Mouse (Mus musculus): ENCODE data around the gene Bglap2. TPM values are rescaled to one million over a fixed set of nuclear protein-coding genes. Genes with fewer than 3 reads are reported as not detected.
A peak's percentile ranks its signal among the peaks of the same experiment; 100 is the strongest.
"Not testable (repeated sequence)": the region's sequence is repeated elsewhere in the genome, so short reads cannot be mapped to it uniquely, and the experiment has no call there.

The Bglap2 gene
- polyA plus RNA-seq (2015; fragmentation: Nextera tagmentation; extraction: Ambion mirVana): not detected in 2 replicates

DNA sequence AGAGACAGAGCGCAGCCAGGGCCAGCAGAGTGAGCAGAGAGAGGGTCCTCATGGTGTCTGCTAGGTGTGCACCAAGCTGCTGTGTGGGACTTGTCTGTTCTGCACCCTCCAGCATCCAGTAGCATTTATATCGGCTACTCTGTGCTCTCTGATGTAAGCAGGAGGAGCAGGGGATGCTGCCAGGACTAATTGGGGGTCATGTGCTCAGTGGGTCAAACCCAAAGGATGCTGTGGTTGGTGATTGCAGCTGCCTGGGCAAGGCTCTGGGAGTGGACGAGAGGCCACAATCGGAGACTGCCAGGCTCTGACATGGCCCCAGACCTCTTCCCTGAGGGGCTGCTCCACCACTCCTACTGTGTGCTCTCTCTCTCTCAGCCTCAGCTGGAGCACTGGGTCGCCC is at the start of gene Bglap2:
Gene Bglap2 (minus strand): TSS at position 101 of the 400 bp plus-strand sequence.
- not testable (repeated sequence) for H3K4me3 ChIP-seq; H3K36me3 ChIP-seq; H3K4me2 ChIP-seq; H3K4me1 ChIP-seq (replicated peaks); H3K9me3 ChIP-seq; H3K27ac ChIP-seq (replicated peaks); H3K27me3 ChIP-seq; ATAC-seq (ENCODE audit: low FRiP score, low read depth); H3K9ac ChIP-seq
- 74% methylated on average over 5 of the region's 5 CpGs for WGBS

DNA sequence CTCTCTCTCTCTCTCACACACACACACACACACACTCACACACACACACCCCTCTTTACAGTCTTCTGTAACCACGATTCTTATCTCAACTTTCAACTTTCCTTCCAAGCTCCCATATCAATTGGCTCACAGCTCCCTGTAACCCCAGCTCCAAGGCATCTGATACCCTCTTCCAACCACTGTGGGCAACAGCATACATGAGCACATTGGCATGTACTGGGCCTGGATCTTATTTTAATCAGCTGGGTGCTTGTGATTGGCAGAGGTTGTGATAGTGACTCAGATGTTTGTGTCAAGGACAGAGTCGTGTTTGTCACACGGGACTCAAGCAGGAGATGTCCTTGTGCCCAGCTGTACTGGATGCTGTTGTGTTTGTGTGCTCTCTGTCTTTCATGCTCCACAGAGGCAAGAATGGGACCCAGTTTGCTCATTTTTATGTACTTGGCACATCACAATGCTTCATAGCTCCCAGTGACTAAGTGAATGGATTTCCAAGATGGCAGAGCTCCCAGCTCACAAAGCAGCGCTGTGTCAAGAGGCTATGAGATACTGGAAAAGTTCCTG is 48.9 kb upstream of the Bglap2 start:
- no peak overlapping the region for H3K9ac ChIP-seq
- H3K27me3 ChIP-seq: no peaks in the 10 kb centered on the region
- H3K4me2 ChIP-seq: no peak overlapping the region
- no peaks in the 10 kb centered on the region for H3K9me3 ChIP-seq
- 93% methylated on average over 4 of the region's 4 CpGs for WGBS
- no peak overlapping the region for H3K4me3 ChIP-seq
- H3K36me3 ChIP-seq: no peaks in the 10 kb centered on the region
- no peak overlapping the region for H3K27ac ChIP-seq (replicated peaks)
- peaks cover 20% of the 10 kb centered on the region for H3K4me1 ChIP-seq (replicated peaks)
- ATAC-seq (ENCODE audit: low FRiP score, low read depth): no peak

DNA sequence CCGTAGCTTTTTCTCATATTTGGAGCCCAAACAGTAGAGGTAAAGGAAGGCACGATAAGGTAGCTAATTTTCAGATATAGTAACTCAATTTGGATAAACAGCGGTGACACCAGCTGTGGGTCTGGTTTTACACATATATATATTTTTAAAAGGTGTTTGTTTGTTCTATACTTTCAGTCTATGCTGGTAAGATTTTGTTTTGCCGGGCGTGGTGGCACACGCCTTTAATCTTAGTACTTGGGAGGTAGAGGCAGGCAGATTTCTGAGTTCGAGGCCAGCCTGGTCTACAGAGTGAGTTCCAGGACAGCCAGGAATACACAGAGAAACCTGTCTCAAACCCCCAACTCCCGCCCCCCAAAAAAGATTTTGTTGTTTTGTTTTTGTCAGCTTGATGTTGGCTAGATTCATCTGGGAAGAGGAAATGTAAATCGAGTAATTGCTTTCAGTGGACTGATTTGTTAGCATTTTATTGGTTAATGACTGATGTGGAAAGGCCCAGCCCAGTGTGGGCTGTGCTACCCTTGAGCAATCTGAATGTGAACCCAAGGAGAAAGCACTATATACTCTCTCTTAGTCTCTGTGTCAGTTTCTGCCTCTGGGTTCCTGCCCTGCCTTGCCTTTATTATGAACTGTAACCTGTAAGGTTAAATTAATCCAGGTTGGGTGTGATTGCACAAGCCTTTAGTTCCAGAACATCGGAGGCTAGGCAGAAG is 47.4 kb upstream of the Bglap2 start:
- peaks cover 2% of the 10 kb centered on the region; the same call in 1 of the 2 replicates for H3K36me3 ChIP-seq
- H3K9ac ChIP-seq: no peak overlapping the region
- H3K4me3 ChIP-seq: peak overlapping the region; percentile 84
- ATAC-seq (ENCODE audit: low FRiP score, low read depth): no peak
- H3K4me2 ChIP-seq: peak overlapping the region; percentile 88; the same call in 1 of the 2 replicates
- no peaks in the 10 kb centered on the region for H3K27me3 ChIP-seq
- peak overlapping the region; percentile 14; the same call in 1 of the 2 replicates for H3K27ac ChIP-seq (replicated peaks)
- 87% methylated on average over 10 of the region's 10 CpGs for WGBS
- no peaks in the 10 kb centered on the region for H3K9me3 ChIP-seq
- peaks cover 32% of the 10 kb centered on the region for H3K4me1 ChIP-seq (replicated peaks)

DNA sequence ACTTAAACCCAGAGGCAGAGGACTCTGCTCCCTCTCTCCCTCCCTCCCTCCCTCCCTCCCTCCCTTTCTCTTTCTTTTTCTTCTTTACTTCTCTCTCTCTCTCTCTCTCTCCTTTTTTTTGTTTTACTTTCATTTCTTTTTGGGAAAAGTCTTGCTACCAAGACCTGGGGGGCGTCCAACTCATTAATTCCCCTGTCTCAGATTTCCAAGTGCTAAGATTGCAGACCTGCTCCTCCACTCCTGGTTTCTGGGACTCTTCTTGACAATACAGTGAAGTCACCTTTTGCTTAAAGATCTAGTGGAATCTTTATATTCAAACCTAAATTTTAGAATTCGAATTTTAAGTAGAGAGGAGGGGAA is 46.8 kb upstream of the Bglap2 start:
- Histone ChIP-seq H3K27me3 (no peaks in the 10 kb centered on the region), H3K4me1 (replicated peaks) (peaks cover 32% of the 10 kb centered on the region), H3K4me2 (peak overlapping the region; percentile 88), H3K36me3 (peaks cover 8% of the 10 kb centered on the region), H3K9ac (no peak overlapping the region), H3K9me3 (no peaks in the 10 kb centered on the region), H3K27ac (replicated peaks) (peak overlapping the region; percentile 14; the same call in 1 of the 2 replicates), H3K4me3 (peak overlapping the region; percentile 84)
- ATAC-seq (ENCODE audit: low FRiP score, low read depth): no peak
- whole genome bisulfite sequencing: 8% methylated on average over 2 of the region's 2 CpGs

DNA sequence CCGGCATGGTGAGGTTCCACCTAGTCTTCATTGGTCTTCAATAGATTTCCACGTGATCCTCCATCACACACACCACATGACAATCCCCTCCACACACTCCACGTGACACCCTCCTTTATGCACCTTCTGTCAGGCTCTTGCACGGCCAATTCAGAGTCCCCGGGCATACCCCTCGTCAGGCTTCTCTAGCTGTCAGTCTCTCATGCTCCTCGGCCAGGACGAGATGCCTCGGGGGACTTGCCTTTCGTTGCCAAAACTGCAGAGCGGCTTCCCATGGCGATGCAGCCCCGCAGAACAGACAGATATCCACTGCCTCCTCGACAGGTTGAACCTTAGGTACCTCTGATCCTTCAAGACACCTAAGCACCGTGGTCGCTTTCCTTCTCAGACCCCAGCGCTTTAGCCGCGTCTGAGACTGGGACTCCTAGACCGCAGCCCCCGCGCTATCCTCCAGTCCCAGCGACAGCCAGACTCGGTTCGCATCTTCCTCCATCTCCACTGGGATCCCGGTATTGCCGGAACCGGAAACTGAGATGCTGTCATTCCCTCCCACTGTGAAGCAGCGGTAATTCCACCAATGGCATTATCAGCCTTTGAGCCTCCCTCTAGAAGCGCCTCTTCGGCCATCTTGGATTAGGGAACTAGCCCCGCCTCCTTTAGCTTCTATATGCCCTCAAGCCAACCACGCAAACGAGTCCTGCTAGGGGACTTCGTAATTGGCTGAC is 46.3 kb upstream of the Bglap2 start, which contains the start of gene Slc25a44:
Gene Slc25a44 (minus strand): TSS at position 535 of the 725 bp plus-strand sequence.
- H3K4me2 ChIP-seq: peak within 1 kb of the TSS; percentile 88
- H3K27ac ChIP-seq (replicated peaks): peak within 1 kb of the TSS; percentile 84
- no peaks in the 10 kb centered on the region for H3K27me3 ChIP-seq
- H3K36me3 ChIP-seq: peaks cover 13% of the 10 kb centered on the region
- WGBS: under 1% methylated on average over 35 of the region's 35 CpGs
- no peaks in the 10 kb centered on the region for H3K9me3 ChIP-seq
- peak within 1 kb of the TSS; percentile 84 for H3K4me3 ChIP-seq
- H3K4me1 ChIP-seq (replicated peaks): peaks cover 32% of the 10 kb centered on the region
- peak within 1 kb of the TSS; percentile 79 for H3K9ac ChIP-seq
- peak; percentile 96 for ATAC-seq (ENCODE audit: low FRiP score, low read depth)

DNA sequence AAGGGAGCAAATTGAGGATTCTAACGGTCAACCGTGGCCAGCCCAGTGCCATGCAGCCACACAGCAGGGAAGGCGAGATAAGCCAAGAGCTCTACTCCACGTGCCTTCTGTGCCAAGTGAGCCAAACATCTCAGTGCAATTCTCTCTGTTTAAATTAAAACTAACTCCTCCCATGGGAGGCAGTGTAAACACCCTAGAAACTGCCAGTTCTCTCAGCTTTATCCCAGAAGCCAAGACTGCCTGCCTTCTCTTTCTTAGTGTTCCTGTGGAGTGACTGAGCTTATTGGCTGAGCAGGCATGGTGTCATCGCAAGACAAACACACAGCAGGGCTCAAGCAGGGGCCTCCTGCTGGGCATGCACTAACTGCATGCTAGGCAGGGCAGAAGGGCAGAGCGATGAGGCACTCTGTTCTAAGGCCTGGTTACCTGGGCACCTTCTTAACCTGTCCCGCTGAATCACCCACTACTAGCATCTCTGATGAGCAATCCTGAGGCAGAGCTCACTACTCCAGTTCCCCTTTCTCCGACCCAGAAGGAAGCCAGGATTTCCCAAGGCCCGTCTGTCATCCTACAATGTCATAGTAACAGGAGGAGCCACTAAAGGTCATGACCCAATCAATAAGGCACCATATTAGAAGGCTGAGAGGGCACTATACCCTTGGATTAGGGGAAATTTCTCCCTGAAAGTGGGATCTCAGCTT is 43.7 kb upstream of the Bglap2 start:
- Histone ChIP-seq H3K27ac (replicated peaks) (peak overlapping the region; percentile 25; the same call in 1 of the 2 replicates), H3K36me3 (peaks cover 30% of the 10 kb centered on the region), H3K9me3 (no peaks in the 10 kb centered on the region), H3K4me3 (no peak overlapping the region), H3K4me1 (replicated peaks) (peaks cover 43% of the 10 kb centered on the region), H3K4me2 (peak overlapping the region; percentile 27), H3K27me3 (no peaks in the 10 kb centered on the region), H3K9ac (no peak overlapping the region)
- 25% methylated on average over 9 of the region's 9 CpGs for WGBS
- no peak; the same call in 1 of the 2 replicates for ATAC-seq (ENCODE audit: low FRiP score, low read depth)

DNA sequence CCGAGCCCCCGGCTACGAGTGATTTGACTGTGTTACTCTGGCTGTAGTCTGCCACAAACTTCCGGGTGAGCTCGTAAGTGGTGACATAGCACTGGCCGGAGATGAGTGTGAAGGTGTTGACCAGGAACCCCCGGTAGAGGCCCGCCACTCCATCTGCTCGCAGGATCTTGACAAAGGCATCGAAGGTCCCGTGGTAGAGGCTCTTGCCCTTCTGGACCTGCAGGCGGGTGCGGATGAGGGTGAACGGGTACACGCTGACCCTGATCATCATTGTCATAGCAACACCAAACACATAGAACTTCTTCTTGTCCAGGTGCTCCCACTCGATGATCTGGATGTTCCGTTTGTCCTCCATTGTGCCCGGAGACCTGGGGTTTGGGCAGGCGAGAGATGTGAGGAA is 42.3 kb upstream of the Bglap2 start:
- no peaks in the 10 kb centered on the region for H3K9me3 ChIP-seq
- H3K27ac ChIP-seq (replicated peaks): no peak overlapping the region
- H3K4me1 ChIP-seq (replicated peaks): peaks cover 43% of the 10 kb centered on the region
- 96% methylated on average over 19 of the region's 19 CpGs for WGBS
- no peak for ATAC-seq (ENCODE audit: low FRiP score, low read depth)
- H3K4me3 ChIP-seq: no peak overlapping the region
- H3K9ac ChIP-seq: no peak overlapping the region
- peaks cover 37% of the 10 kb centered on the region for H3K36me3 ChIP-seq
- H3K4me2 ChIP-seq: no peak overlapping the region
- H3K27me3 ChIP-seq: no peaks in the 10 kb centered on the region

DNA sequence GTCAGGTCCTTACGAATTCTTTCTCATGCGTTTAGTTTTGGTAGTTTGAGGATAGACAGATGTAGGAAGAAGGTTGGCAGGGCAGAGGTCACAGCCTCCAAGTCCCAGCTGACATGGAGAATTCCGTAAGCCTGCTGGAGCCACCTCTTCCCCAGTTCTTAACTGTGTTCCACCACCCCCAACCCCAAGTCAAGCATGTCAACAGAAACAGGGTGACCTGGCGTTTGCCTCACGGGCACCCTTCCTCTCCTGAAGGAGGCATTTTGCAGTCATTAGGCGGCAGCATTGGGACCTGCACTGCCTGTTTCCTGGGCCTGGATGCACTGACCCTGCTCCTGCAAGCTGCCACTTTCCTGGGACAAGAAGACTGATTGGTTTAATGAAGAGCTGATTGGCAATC is 39.5 kb upstream of the Bglap2 start:
- Histone ChIP-seq H3K4me3 (no peak overlapping the region), H3K9me3 (no peaks in the 10 kb centered on the region), H3K4me1 (replicated peaks) (peaks cover 29% of the 10 kb centered on the region), H3K27ac (replicated peaks) (no peak overlapping the region), H3K9ac (no peak overlapping the region), H3K27me3 (no peaks in the 10 kb centered on the region), H3K36me3 (peaks cover 53% of the 10 kb centered on the region), H3K4me2 (no peak overlapping the region)
- no peak for ATAC-seq (ENCODE audit: low FRiP score, low read depth)
- WGBS: 86% methylated on average over 6 of the region's 6 CpGs

DNA sequence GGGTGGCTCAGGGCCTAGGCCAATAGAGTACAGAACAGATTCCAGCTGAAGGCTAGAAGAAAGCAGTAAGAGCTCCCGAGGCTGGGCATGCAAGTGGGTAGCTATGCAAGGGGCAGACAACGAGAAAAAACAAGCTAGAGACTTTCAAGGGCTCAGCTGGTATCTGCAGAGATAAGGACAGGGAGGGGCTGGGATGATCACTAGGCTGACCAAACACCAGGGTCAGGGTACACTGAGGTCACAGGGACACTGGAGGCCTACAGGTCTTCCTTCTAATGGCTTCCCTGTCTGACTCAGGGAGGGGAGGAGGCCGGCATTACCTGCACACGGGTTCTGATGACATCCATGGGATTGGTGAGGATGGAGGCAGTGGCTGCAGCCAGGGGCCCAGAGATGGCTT is 37.2 kb upstream of the Bglap2 start:
- 89% methylated on average over 4 of the region's 4 CpGs for WGBS
- Histone ChIP-seq H3K4me1 (replicated peaks) (peaks cover 14% of the 10 kb centered on the region), H3K9me3 (no peaks in the 10 kb centered on the region), H3K27ac (replicated peaks) (no peak overlapping the region), H3K4me3 (no peak overlapping the region), H3K9ac (no peak overlapping the region), H3K27me3 (no peaks in the 10 kb centered on the region), H3K4me2 (no peak overlapping the region), H3K36me3 (peaks cover 64% of the 10 kb centered on the region)
- no peak for ATAC-seq (ENCODE audit: low FRiP score, low read depth)

DNA sequence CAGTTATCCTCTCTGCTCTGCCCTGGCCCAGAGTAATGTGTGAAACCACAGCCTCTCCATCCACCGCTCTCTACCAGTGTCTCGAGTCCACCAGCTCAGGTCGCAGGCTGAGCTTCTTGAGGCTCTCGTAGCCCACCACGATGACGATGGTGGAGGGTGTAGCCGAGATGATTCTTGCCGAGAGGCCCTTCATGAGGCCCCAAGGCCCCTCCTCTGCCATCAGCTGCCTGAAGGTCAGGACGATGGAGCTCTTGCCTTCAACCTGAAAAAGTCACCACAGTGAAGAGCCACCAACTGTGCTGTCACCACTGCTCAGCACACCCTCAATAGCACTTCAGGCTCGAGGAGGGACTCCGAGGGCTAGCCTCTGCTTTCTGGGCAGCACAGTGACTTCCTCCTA is 34.1 kb upstream of the Bglap2 start:
- peaks cover 41% of the 10 kb centered on the region for H3K36me3 ChIP-seq
- no peak for ATAC-seq (ENCODE audit: low FRiP score, low read depth)
- WGBS: 93% methylated on average over 11 of the region's 11 CpGs
- H3K9me3 ChIP-seq: no peaks in the 10 kb centered on the region
- H3K9ac ChIP-seq: no peak overlapping the region
- no peak overlapping the region for H3K27ac ChIP-seq (replicated peaks)
- no peak overlapping the region for H3K4me2 ChIP-seq
- peaks cover 21% of the 10 kb centered on the region for H3K4me1 ChIP-seq (replicated peaks)
- no peaks in the 10 kb centered on the region for H3K27me3 ChIP-seq
- H3K4me3 ChIP-seq: no peak overlapping the region

DNA sequence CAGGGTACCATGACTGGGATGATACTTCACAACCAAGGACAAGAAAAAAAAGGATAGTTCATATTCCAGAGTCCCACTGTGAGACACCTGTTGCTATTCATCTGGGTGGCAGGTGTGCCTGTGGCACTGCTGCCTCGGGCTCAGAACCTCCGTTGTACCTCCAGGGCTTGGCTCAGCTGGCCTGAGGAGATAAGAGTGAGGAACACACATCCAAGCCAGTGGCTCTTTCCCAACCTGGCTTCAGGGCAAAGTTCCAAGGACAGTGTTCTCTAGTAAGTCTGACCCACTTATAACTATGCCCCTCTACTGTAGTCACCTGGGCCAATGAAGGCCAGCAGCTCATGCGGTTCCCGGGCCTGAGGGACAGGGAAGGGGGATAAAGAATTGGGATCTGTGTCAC is 33.2 kb upstream of the Bglap2 start:
- WGBS: 97% methylated on average over 4 of the region's 4 CpGs
- H3K9ac ChIP-seq: no peak overlapping the region
- no peak overlapping the region for H3K4me3 ChIP-seq
- no peak overlapping the region for H3K4me2 ChIP-seq
- peaks cover 21% of the 10 kb centered on the region for H3K4me1 ChIP-seq (replicated peaks)
- H3K9me3 ChIP-seq: no peaks in the 10 kb centered on the region
- H3K36me3 ChIP-seq: peaks cover 33% of the 10 kb centered on the region
- no peaks in the 10 kb centered on the region for H3K27me3 ChIP-seq
- ATAC-seq (ENCODE audit: low FRiP score, low read depth): no peak
- H3K27ac ChIP-seq (replicated peaks): no peak overlapping the region

Measured in hindbrain, embryonic 15.5 days (tissue).